Mouse (Mus musculus) limb, embryonic 12.5 days (tissue): ENCODE measurements around the gene Ptpa. TPM values are rescaled to one million over a fixed set of nuclear protein-coding genes. Genes with fewer than 3 reads are reported as not detected.

ENCODE experiments used
- ATAC-seq: fragments of 200-750 bp; cut with Nextera tagmentation; 2 replicates; pipeline ENCODE4 v1.8.0; 2017; ENCODE audit warnings: low read depth, moderate TSS enrichment; ENCODE audit not compliant: insufficient number of reproducible peaks, insufficient read depth, low FRiP score, low TSS enrichment
- H3K27ac ChIP-seq: fragments of 300-500 bp; sonication (generic); 2 replicates; pipeline ENCODE4 v1.5.1; 2016; ENCODE audit warnings: mild to moderate bottlenecking, moderate library complexity
- H3K27me3 ChIP-seq: fragments of 300-500 bp; sonication (generic); 2 replicates; pipeline ENCODE4 v1.6.1; 2016; ENCODE audit warnings: mild to moderate bottlenecking, moderate library complexity
- H3K36me3 ChIP-seq: fragments of 300-500 bp; sonication (generic); 2 replicates; pipeline ENCODE4 v1.6.1; 2016; ENCODE audit warnings: mild to moderate bottlenecking, moderate library complexity
- H3K4me1 ChIP-seq: fragments of 300-500 bp; sonication (generic); replicated peaks from 2 replicates; pipeline ENCODE4 v1.6.1; 2016
- H3K4me2 ChIP-seq: fragments of 300-500 bp; sonication (generic); 2 replicates; pipeline ENCODE4 v1.6.1; 2016; ENCODE audit warnings: mild to moderate bottlenecking, moderate library complexity
- H3K4me3 ChIP-seq: fragments of 300-500 bp; sonication (generic); replicated peaks from 2 replicates; pipeline ENCODE4 v1.5.1; 2016; ENCODE audit warnings: mild to moderate bottlenecking
- H3K9ac ChIP-seq: fragments of 300-500 bp; sonication (generic); replicated peaks from 2 replicates; pipeline ENCODE4 v1.6.1; 2016; ENCODE audit warnings: mild to moderate bottlenecking, moderate library complexity
- H3K9me3 ChIP-seq: fragments of 300-500 bp; sonication (generic); 2 replicates; pipeline ENCODE4 v1.6.1; 2016; ENCODE audit warnings: mild to moderate bottlenecking, moderate library complexity
- WGBS: fragments of 180-500 bp; shearing (Covaris S2); methylation state at CpG from one replicate; pipeline ENCODE4 v1.1.7; 2016; 5-methylcytosine and 5-hydroxymethylcytosine counted together
- polyA plus RNA-seq: library from polyadenylated mRNA; unstranded; fragments of >200 nt; fragmentation: Nextera tagmentation; extraction: Ambion mirVana; gene quantifications from 2 replicates; pipeline ENCODE4 v1.2.1, GENCODE M21; 2016

The Ptpa gene
- polyA plus RNA-seq, 1 experiment from 2014 or later, result 154 TPM

GRCm38 (mm10) chr2:30386913-30387312 is 28.9 kb upstream of the Ptpa start:
- H3K4me2 ChIP-seq, result no peak overlapping the region
- 84% methylated on average over 9 of the region's 9 CpGs for WGBS
- H3K36me3 ChIP-seq, result peaks cover 39% of the 10 kb centered on the region
- no peak overlapping the region for H3K4me3 ChIP-seq
- ATAC-seq, result no peak
- no peak overlapping the region for H3K9ac ChIP-seq
- no peak overlapping the region for H3K27ac ChIP-seq
- peaks cover 7% of the 10 kb centered on the region; the same call in 1 of the 2 replicates for H3K4me1 ChIP-seq
- H3K27me3 ChIP-seq, result no peaks in the 10 kb centered on the region
- no peaks in the 10 kb centered on the region for H3K9me3 ChIP-seq

- Histone ChIP-seq H3K9ac (no peak overlapping the region), H3K4me1 (peaks cover 19% of the 10 kb centered on the region), H3K27me3 (no peaks in the 10 kb centered on the region), H3K36me3 (peaks cover 21% of the 10 kb centered on the region), H3K4me3 (no peak overlapping the region), H3K9me3 (no peaks in the 10 kb centered on the region), H3K27ac (no peak overlapping the region), H3K4me2 (no peak overlapping the region)
- ATAC-seq, result no peak
- whole genome bisulfite sequencing, result 91% methylated on average over 2 of the region's 2 CpGs
Observed at GRCm38 (mm10) chr2:30389000-30389399, 26.8 kb upstream of the Ptpa start.

- H3K4me3 ChIP-seq, result peak within 1 kb of the TSS; percentile 79
- peak within 1 kb of the TSS; percentile 85 for H3K27ac ChIP-seq
- peaks cover 21% of the 10 kb centered on the region for H3K36me3 ChIP-seq
- WGBS, result under 1% methylated on average over 40 of the region's 40 CpGs
- no peaks in the 10 kb centered on the region for H3K27me3 ChIP-seq
- peak within 1 kb of the TSS; percentile 97 for H3K4me2 ChIP-seq
- no peaks in the 10 kb centered on the region for H3K9me3 ChIP-seq
- H3K9ac ChIP-seq, result peak within 1 kb of the TSS; percentile 79
- peaks cover 19% of the 10 kb centered on the region for H3K4me1 ChIP-seq
- ATAC-seq, result peak; percentile 100
Observed at GRCm38 (mm10) chr2:30392114-30392576, 23.7 kb upstream of the Ptpa start, which contains the start of gene Dolpp1. Gene Dolpp1, plus strand, starts transcription at chr2:30392254.

GRCm38 (mm10) chr2:30392577-30393369 is 23.1 kb upstream of the Ptpa start:
- peaks cover 27% of the 10 kb centered on the region for H3K36me3 ChIP-seq
- H3K4me1 ChIP-seq, result peaks cover 19% of the 10 kb centered on the region
- peak overlapping the region; percentile 97 for H3K4me2 ChIP-seq
- peak overlapping the region; percentile 85 for H3K27ac ChIP-seq
- H3K9ac ChIP-seq, result peak overlapping the region; percentile 79
- H3K27me3 ChIP-seq, result no peaks in the 10 kb centered on the region
- H3K9me3 ChIP-seq, result no peaks in the 10 kb centered on the region
- 1% methylated on average over 51 of the region's 54 CpGs for WGBS
- peak overlapping the region; percentile 79 for H3K4me3 ChIP-seq
- peak; percentile 72 for ATAC-seq

GRCm38 (mm10) chr2:30393370-30393656 is 22.5 kb upstream of the Ptpa start:
- Histone ChIP-seq H3K9me3 (no peaks in the 10 kb centered on the region), H3K9ac (peak overlapping the region; percentile 79), H3K4me2 (peak overlapping the region; percentile 97), H3K4me3 (peak overlapping the region; percentile 79), H3K27me3 (no peaks in the 10 kb centered on the region), H3K4me1 (peaks cover 19% of the 10 kb centered on the region), H3K36me3 (peaks cover 32% of the 10 kb centered on the region), H3K27ac (peak overlapping the region; percentile 85)
- 79% methylated on average over 1 of the region's 1 CpGs for WGBS
- no peak for ATAC-seq

- H3K36me3 ChIP-seq, result peaks cover 57% of the 10 kb centered on the region
- H3K9me3 ChIP-seq, result no peaks in the 10 kb centered on the region
- 92% methylated on average over 7 of the region's 7 CpGs for WGBS
- no peak overlapping the region; the same call in 1 of the 2 replicates for H3K9ac ChIP-seq
- no peak overlapping the region for H3K4me3 ChIP-seq
- H3K4me2 ChIP-seq, result no peak overlapping the region
- ATAC-seq, result no peak
- H3K27me3 ChIP-seq, result no peaks in the 10 kb centered on the region
- H3K27ac ChIP-seq, result no peak overlapping the region
- H3K4me1 ChIP-seq, result peaks cover 19% of the 10 kb centered on the region
Observed at GRCm38 (mm10) chr2:30395757-30396156, 20.1 kb upstream of the Ptpa start.

- no peaks in the 10 kb centered on the region for H3K27me3 ChIP-seq
- H3K9me3 ChIP-seq, result no peaks in the 10 kb centered on the region
- H3K36me3 ChIP-seq, result peaks cover 62% of the 10 kb centered on the region
- H3K4me2 ChIP-seq, result no peak overlapping the region
- H3K27ac ChIP-seq, result no peak overlapping the region
- no peak overlapping the region for H3K4me3 ChIP-seq
- peaks cover 18% of the 10 kb centered on the region for H3K4me1 ChIP-seq
- no peak overlapping the region for H3K9ac ChIP-seq
- no peak for ATAC-seq
- WGBS, result 85% methylated on average over 7 of the region's 7 CpGs
Observed at GRCm38 (mm10) chr2:30396246-30396645, 19.6 kb upstream of the Ptpa start.

GRCm38 (mm10) chr2:30397986-30398512 is 17.8 kb upstream of the Ptpa start:
- WGBS, result 84% methylated on average over 10 of the region's 10 CpGs

GRCm38 (mm10) chr2:30399191-30400171 is 16.4 kb upstream of the Ptpa start:
- no peak overlapping the region for H3K4me2 ChIP-seq
- no peak for ATAC-seq
- WGBS, result 71% methylated on average over 20 of the region's 20 CpGs
- H3K27ac ChIP-seq, result no peak overlapping the region
- H3K9me3 ChIP-seq, result no peaks in the 10 kb centered on the region
- H3K27me3 ChIP-seq, result no peaks in the 10 kb centered on the region
- H3K9ac ChIP-seq, result no peak overlapping the region; the same call in 1 of the 2 replicates
- H3K4me1 ChIP-seq, result no peaks in the 10 kb centered on the region
- H3K4me3 ChIP-seq, result no peak overlapping the region
- peaks cover 87% of the 10 kb centered on the region for H3K36me3 ChIP-seq

More at GRCm38 (mm10) chr2:30397986-30398512, 17.8 kb upstream of the Ptpa start:
- no peaks in the 10 kb centered on the region for H3K27me3 ChIP-seq
- no peak overlapping the region for H3K4me3 ChIP-seq
- peaks cover 7% of the 10 kb centered on the region for H3K4me1 ChIP-seq
- no peak overlapping the region for H3K4me2 ChIP-seq
- no peaks in the 10 kb centered on the region for H3K9me3 ChIP-seq
- no peak overlapping the region for H3K27ac ChIP-seq
- peaks cover 80% of the 10 kb centered on the region for H3K36me3 ChIP-seq
- H3K9ac ChIP-seq, result no peak overlapping the region
- no peak for ATAC-seq

GRCm38 (mm10) chr2:30401581-30401980 is 14.3 kb upstream of the Ptpa start:
- Histone ChIP-seq H3K27me3 (no peaks in the 10 kb centered on the region), H3K9ac (no peak overlapping the region), H3K9me3 (no peaks in the 10 kb centered on the region), H3K4me3 (no peak overlapping the region), H3K4me1 (no peaks in the 10 kb centered on the region), H3K27ac (no peak overlapping the region), H3K36me3 (peaks cover 97% of the 10 kb centered on the region), H3K4me2 (no peak overlapping the region)
- no peak for ATAC-seq
- 95% methylated on average over 1 of the region's 1 CpGs for WGBS

- Histone ChIP-seq H3K4me2 (no peak overlapping the region), H3K36me3 (peaks cover 96% of the 10 kb centered on the region), H3K9me3 (no peaks in the 10 kb centered on the region), H3K4me3 (no peak overlapping the region), H3K27ac (no peak overlapping the region), H3K27me3 (no peaks in the 10 kb centered on the region), H3K4me1 (no peaks in the 10 kb centered on the region), H3K9ac (no peak overlapping the region)
- no peak for ATAC-seq
- WGBS, result 91% methylated on average over 9 of the region's 9 CpGs
Observed at GRCm38 (mm10) chr2:30402351-30402826, 13.4 kb upstream of the Ptpa start.
